8 mouse cellular contexts compared by ENCODE assay signal in the genomic region with DNA sequence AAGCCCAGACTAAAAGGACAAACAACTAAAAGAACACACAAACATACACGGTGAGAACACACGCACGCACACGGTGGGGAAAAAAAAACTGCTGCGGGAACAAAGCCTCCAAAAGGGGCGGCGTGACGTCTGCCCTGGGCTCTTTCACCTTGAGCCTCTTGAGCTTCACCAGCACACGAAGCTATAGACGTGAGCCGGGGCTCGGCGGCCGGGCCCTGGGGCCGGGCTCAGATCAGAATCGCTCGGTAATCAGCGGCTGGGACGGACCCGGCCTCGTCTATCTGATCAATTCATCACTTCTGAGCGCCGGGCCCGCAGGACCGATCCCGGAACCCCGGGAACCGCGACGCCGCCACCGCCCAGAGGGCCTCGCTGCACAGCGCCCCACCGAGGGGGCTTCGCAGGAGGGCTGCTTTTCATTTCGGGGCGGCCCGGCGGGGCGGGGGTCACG. TPM values are rescaled to one million over a fixed set of nuclear protein-coding genes. Genes with fewer than 3 reads are reported as not detected.
DNase-seq lines count a peak whose midpoint lies in the region; ATAC-seq lines count a peak whose summit lies in the region.

No protein-coding gene starts in this region.

- H3K27ac ChIP-seq in forebrain, embryonic 16.5 days (ENCODE audit: low read length) = peak overlapping the region; percentile 90
- H3K27ac ChIP-seq in liver, embryonic 11.5 days (ENCODE audit: low read depth, low read length) = peak overlapping the region; percentile 85
- peak overlapping the region; percentile 54 for H3K27ac ChIP-seq in neural tube, embryonic 12.5 days

- H3K9me3 ChIP-seq in forebrain, embryonic 16.5 days (ENCODE audit: control insufficient read depth, low read length) = no peaks in the 10 kb centered on the region
- no peaks in the 10 kb centered on the region for H3K9me3 ChIP-seq in liver, embryonic 11.5 days (ENCODE audit: control insufficient read depth, low read length)
- no peaks in the 10 kb centered on the region for H3K9me3 ChIP-seq in neural tube, embryonic 12.5 days

- H3K27me3 ChIP-seq in forebrain, embryonic 16.5 days (replicated peaks; ENCODE audit: control insufficient read depth, insufficient read depth, low read length) = no peaks in the 10 kb centered on the region
- H3K27me3 ChIP-seq in liver, embryonic 11.5 days (replicated peaks; ENCODE audit: control insufficient read depth, insufficient read depth, low read length) = no peaks in the 10 kb centered on the region
- no peaks in the 10 kb centered on the region for H3K27me3 ChIP-seq in neural tube, embryonic 12.5 days (replicated peaks)

- H3K4me1 ChIP-seq in forebrain, embryonic 16.5 days (replicated peaks; ENCODE audit: control insufficient read depth, insufficient read depth, low read length) = peaks cover 4% of the 10 kb centered on the region
- no peaks in the 10 kb centered on the region for H3K4me1 ChIP-seq in liver, embryonic 11.5 days (replicated peaks; ENCODE audit: control insufficient read depth, insufficient read depth, low read length)
- H3K4me1 ChIP-seq in neural tube, embryonic 12.5 days = no peaks in the 10 kb centered on the region

- peak; percentile 13 for DNase-seq in gastrocnemius, adult 18-20 months (ENCODE audit: low spot score)
- no peak for DNase-seq in gastrocnemius, adult 8-10 months (ENCODE audit: low spot score in 2 of 2)
- DNase-seq in urinary bladder, postnatal 14 days (ENCODE audit: low spot score) = peak; percentile 32
- DNase-seq in urinary bladder, adult 2 months (ENCODE audit: low spot score) = no peak
- no peak for DNase-seq in liver, embryonic 11.5 days (ENCODE audit: low spot score)
- DNase-seq in cerebellum, postnatal 14 days = no peak

- WGBS in forebrain, embryonic 16.5 days = under 1% methylated on average over 42 of the region's 42 CpGs
- whole genome bisulfite sequencing in liver, embryonic 11.5 days = under 1% methylated on average over 42 of the region's 42 CpGs
- under 1% methylated on average over 42 of the region's 42 CpGs for WGBS in neural tube, embryonic 12.5 days

- H3K36me3 ChIP-seq in forebrain, embryonic 16.5 days (ENCODE audit: control insufficient read depth, insufficient read depth) = peaks cover 15% of the 10 kb centered on the region
- H3K36me3 ChIP-seq in liver, embryonic 11.5 days (ENCODE audit: control insufficient read depth, insufficient read depth, low read length) = peaks cover 3% of the 10 kb centered on the region; the same call in 1 of the 2 replicates
- peaks cover 23% of the 10 kb centered on the region for H3K36me3 ChIP-seq in neural tube, embryonic 12.5 days

- peak overlapping the region; percentile 96 for H3K9ac ChIP-seq in forebrain, embryonic 16.5 days (replicated peaks; ENCODE audit: low read depth, low read length)
- peak overlapping the region; percentile 94 for H3K9ac ChIP-seq in liver, embryonic 11.5 days (ENCODE audit: low read depth, low read length)
- H3K9ac ChIP-seq in neural tube, embryonic 12.5 days = peak overlapping the region; percentile 96

- peak overlapping the region; percentile 81 for H3K4me3 ChIP-seq in forebrain, embryonic 16.5 days (replicated peaks; ENCODE audit: low read length)
- peak overlapping the region; percentile 77 for H3K4me3 ChIP-seq in liver, embryonic 11.5 days (ENCODE audit: low read depth, low read length)
- peak overlapping the region; percentile 78 for H3K4me3 ChIP-seq in neural tube, embryonic 12.5 days

- ATAC-seq in forebrain, embryonic 16.5 days = peak; percentile 78
- peak; percentile 69 for ATAC-seq in liver, embryonic 11.5 days (replicated peaks; ENCODE audit: low FRiP score)
- ATAC-seq in neural tube, embryonic 12.5 days (ENCODE audit: low FRiP score, low read depth) = peak; percentile 84

- peak overlapping the region; percentile 51 for H3K4me2 ChIP-seq in forebrain, embryonic 16.5 days (ENCODE audit: low read length)
- peak overlapping the region; percentile 77 for H3K4me2 ChIP-seq in liver, embryonic 11.5 days
- peak overlapping the region; percentile 72 for H3K4me2 ChIP-seq in neural tube, embryonic 12.5 days (replicated peaks)

RNA-seq across cellular contexts. Expression of gene Tmem167b, which starts 8.1 kb away (rescaled TPM):
- total RNA-seq in gastrocnemius, adult 18-20 months (2021) = 10 to 100 TPM; 12.7 to 14.1 TPM
- total RNA-seq in gastrocnemius, adult 8-10 months (2022) = 10 to 100 TPM; 14.8 to 16.5 (median 16.1) TPM
- polyA plus RNA-seq in urinary bladder, adult 2 months (2012; rRNA removed) = 13.8 and 24.1 TPM in 2 replicates
- polyA plus RNA-seq in forebrain, embryonic 16.5 days (2015; fragmentation: Nextera tagmentation; extraction: Ambion mirVana) = 68.3 and 75.2 TPM in 2 replicates
- polyA plus RNA-seq in liver, embryonic 11.5 days (2014; fragmentation: Nextera tagmentation; extraction: Ambion mirVana) = 23.0 and 27.7 TPM in 2 replicates
- polyA plus RNA-seq in neural tube, embryonic 12.5 days (2016; fragmentation: Nextera tagmentation; extraction: Ambion mirVana) = 55.3 and 56.7 TPM in 2 replicates

RNA-seq across cellular contexts. Expression of gene Taf13, which starts 17.4 kb away (rescaled TPM):
- total RNA-seq in gastrocnemius, adult 18-20 months (2021) = 10 to 100 TPM; 22.4 to 22.6 TPM
- total RNA-seq in gastrocnemius, adult 8-10 months (2022) = 10 to 100 TPM; 18.6 to 30.2 (median 25.3) TPM
- polyA plus RNA-seq in urinary bladder, adult 2 months (2012; rRNA removed) = 30.7 and 31.1 TPM in 2 replicates
- 54.0 and 56.3 TPM in 2 replicates for polyA plus RNA-seq in forebrain, embryonic 16.5 days (2015; fragmentation: Nextera tagmentation; extraction: Ambion mirVana)
- 21.7 and 23.2 TPM in 2 replicates for polyA plus RNA-seq in liver, embryonic 11.5 days (2014; fragmentation: Nextera tagmentation; extraction: Ambion mirVana)
- 72.6 and 77.8 TPM in 2 replicates for polyA plus RNA-seq in neural tube, embryonic 12.5 days (2016; fragmentation: Nextera tagmentation; extraction: Ambion mirVana)

RNA-seq across cellular contexts. Expression of gene 5330417C22Rik, which starts 17.8 kb away (rescaled TPM):
- not detected for total RNA-seq in gastrocnemius, adult 18-20 months (2021)
- under 1 TPM in 2 of 4 experiments, not detected in 2; 0.19 to 0.31 TPM for total RNA-seq in gastrocnemius, adult 8-10 months (2022)
- 0.30 and 0.53 TPM in 2 replicates for polyA plus RNA-seq in urinary bladder, adult 2 months (2012; rRNA removed)
- polyA plus RNA-seq in forebrain, embryonic 16.5 days (2015; fragmentation: Nextera tagmentation; extraction: Ambion mirVana) = 12.1 and 13.3 TPM in 2 replicates
- 0.10 and 0.23 TPM in 2 replicates for polyA plus RNA-seq in liver, embryonic 11.5 days (2014; fragmentation: Nextera tagmentation; extraction: Ambion mirVana)
- 4.6 TPM in 2 replicates for polyA plus RNA-seq in neural tube, embryonic 12.5 days (2016; fragmentation: Nextera tagmentation; extraction: Ambion mirVana)

RNA-seq across cellular contexts. Expression of gene 1700013F07Rik, which starts 20.2 kb away (rescaled TPM):
- not detected for total RNA-seq in gastrocnemius, adult 18-20 months (2021)
- total RNA-seq in gastrocnemius, adult 8-10 months (2022) = not detected
- polyA plus RNA-seq in urinary bladder, adult 2 months (2012; rRNA removed) = 0.11 and 0.16 TPM in 2 replicates
- polyA plus RNA-seq in forebrain, embryonic 16.5 days (2015; fragmentation: Nextera tagmentation; extraction: Ambion mirVana) = 1.0 and 2.0 TPM in 2 replicates
- not detected in 2 replicates for polyA plus RNA-seq in liver, embryonic 11.5 days (2014; fragmentation: Nextera tagmentation; extraction: Ambion mirVana)
- 0.32 TPM in 1 of 2 replicates, not detected in the other for polyA plus RNA-seq in neural tube, embryonic 12.5 days (2016; fragmentation: Nextera tagmentation; extraction: Ambion mirVana)

RNA-seq across cellular contexts. Expression of gene Wdr47, which starts 36.9 kb away (rescaled TPM):
- 1 to 10 TPM; 6.0 to 6.4 TPM for total RNA-seq in gastrocnemius, adult 18-20 months (2021)
- 1 to 10 TPM; 3.5 to 7.7 (median 5.0) TPM for total RNA-seq in gastrocnemius, adult 8-10 months (2022)
- polyA plus RNA-seq in urinary bladder, adult 2 months (2012; rRNA removed) = 10.8 and 12.7 TPM in 2 replicates
- 135 and 148 TPM in 2 replicates for polyA plus RNA-seq in forebrain, embryonic 16.5 days (2015; fragmentation: Nextera tagmentation; extraction: Ambion mirVana)
- polyA plus RNA-seq in liver, embryonic 11.5 days (2014; fragmentation: Nextera tagmentation; extraction: Ambion mirVana) = 3.8 and 4.5 TPM in 2 replicates
- 66.6 and 72.1 TPM in 2 replicates for polyA plus RNA-seq in neural tube, embryonic 12.5 days (2016; fragmentation: Nextera tagmentation; extraction: Ambion mirVana)

Comparison
In these comparisons a context has a peak if more than half of its experiments do, and no peak if none do; other contexts are left out.
1. DNase-seq: peak in gastrocnemius, adult 18-20 months (single experiment) and urinary bladder, postnatal 14 days (single experiment); none in gastrocnemius, adult 8-10 months (0 of 2), urinary bladder, adult 2 months (single experiment), liver, embryonic 11.5 days (single experiment) and cerebellum, postnatal 14 days (0 of 2).
2. Peak in every context shown above with its lines, with median percentiles within 50 percentile points of each other: ATAC-seq, H3K27ac ChIP-seq, H3K4me2 ChIP-seq, H3K4me3 ChIP-seq and H3K9ac ChIP-seq.